Mouse (Mus musculus) frontal cortex, adult 2 months (tissue): ENCODE measurements at regions not wholly inside any gene's neighbourhood (a gene's known extent, or its start where the extent isn't known, plus 50 kb on each side); places are given as distances from the start of the nearest gene placed in this dataset.
A peak's percentile ranks its signal among the peaks of the same experiment; 100 is the strongest.

Source experiments
- DNase-seq, 2 experiments: peaks; one replicate each; pipeline ENCODE4 v3.0.0; 2022; ENCODE audit warnings: low spot score in 1 of 2; ENCODE audit errors: extremely low spot score in 1 of 2

- DNase-seq: no peak
These were observed 1104.9 kb downstream of the Pcdh7 start for GRCm38 (mm10) chr5:58822704-58823103.

GRCm38 (mm10) chr5:58825970-58826369, 1108.2 kb downstream of the Pcdh7 start:
- peak in 1 of 2 experiments; percentile 6 for DNase-seq

GRCm38 (mm10) chr5:58847001-58847400, 1129.2 kb downstream of the Pcdh7 start:
- DNase-seq: no peak

GRCm38 (mm10) chr5:58858016-58858415, 1140.2 kb downstream of the Pcdh7 start:
- no peak for DNase-seq

GRCm38 (mm10) chr5:58893493-58893892, 1175.7 kb downstream of the Pcdh7 start:
- no peak for DNase-seq

GRCm38 (mm10) chr5:58941436-58941835, 1223.7 kb downstream of the Pcdh7 start:
- no peak for DNase-seq

GRCm38 (mm10) chr5:58975268-58975667, 1257.5 kb downstream of the Pcdh7 start:
- peak in 1 of 2 experiments; percentile 1 for DNase-seq

- DNase-seq: no peak
These were observed 1270.0 kb downstream of the Pcdh7 start for GRCm38 (mm10) chr5:58987754-58988153.
